Mouse (Mus musculus) spleen, adult 2 months (tissue): ENCODE results near the gene Dhps.

Source experiments
- CTCF ChIP-seq: fragments of 200-500 bp; IDR thresholded peaks from 2 replicates; pipeline ENCODE4 v1.5.1; 2011; ENCODE audit warnings: mild to moderate bottlenecking, inconsistent platforms; ENCODE audit not compliant: insufficient read depth, insufficient read length, insufficient replicate concordance; ENCODE audit errors: extremely low read depth
- POLR2A ChIP-seq: fragments of 200-500 bp; IDR thresholded peaks from 2 replicates; pipeline ENCODE4 v1.6.1; 2011; ENCODE audit warnings: low read depth, low read length, inconsistent platforms

GRCm38 (mm10) chr8:85080532-85081215 lies 9.1 kb downstream of the Dhps start, which contains the start of gene Wdr83os:
- TF ChIP-seq CTCF (no peak), POLR2A (no peak)
